Mouse (Mus musculus) layer of hippocampus, adult 8-10 months (tissue): ENCODE measurements around the gene Gm21762. TPM values are rescaled to one million over a fixed set of nuclear protein-coding genes. Genes with fewer than 3 reads are reported as not detected.
"Not testable (repeated sequence)": the region's sequence is repeated elsewhere in the genome, so short reads cannot be mapped to it uniquely, and the experiment has no call there.

Source experiments
- DNase-seq, 2 experiments: peaks; one replicate each; pipeline ENCODE4 v3.0.0; 2022; ENCODE audit warnings: low spot score in 2 of 2
- total RNA-seq, 4 experiments: library from RNA; stranded (reverse); gene quantifications; 2 replicates each; pipeline ENCODE4 v1.2.4; 2022

Gene Gm21762
- total RNA-seq, result not detected

- not testable (repeated sequence) for DNase-seq
Observed at GRCm38 (mm10) chr13:120215847-120216246, at the start of gene Gm21762. Gene Gm21762 (minus strand): TSS chr13:120215947.

GRCm38 (mm10) chr13:120262870-120263269, 47.1 kb upstream of the Gm21762 start, which contains the start of gene AF067061:
Gene AF067061 (plus strand): TSS chr13:120263114.
- not testable (repeated sequence) for DNase-seq

- not testable (repeated sequence) for DNase-seq
Observed at GRCm38 (mm10) chr13:120259718-120260117, 44.0 kb upstream of the Gm21762 start.

GRCm38 (mm10) chr13:120258817-120259658, 43.3 kb upstream of the Gm21762 start:
- not testable (repeated sequence) for DNase-seq

- DNase-seq, result not testable (repeated sequence)
Observed at GRCm38 (mm10) chr13:120251208-120251924, 35.6 kb upstream of the Gm21762 start.

- DNase-seq, result not testable (repeated sequence)
Observed at GRCm38 (mm10) chr13:120238811-120239210, 23.1 kb upstream of the Gm21762 start, which contains the start of gene Gm21731. Gene Gm21731 (plus strand): TSS chr13:120239111.

GRCm38 (mm10) chr13:120232447-120233049, 16.8 kb upstream of the Gm21762 start:
- not testable (repeated sequence) for DNase-seq

GRCm38 (mm10) chr13:120231798-120232197, 16.1 kb upstream of the Gm21762 start:
- DNase-seq, result not testable (repeated sequence)

- DNase-seq, result not testable (repeated sequence)
Observed at GRCm38 (mm10) chr13:120223012-120223659, 7.4 kb upstream of the Gm21762 start.

- not testable (repeated sequence) for DNase-seq
Observed at GRCm38 (mm10) chr13:120220922-120221321, 5.2 kb upstream of the Gm21762 start.

GRCm38 (mm10) chr13:120196189-120196821, 19.4 kb downstream of the Gm21762 start:
- DNase-seq, result not testable (repeated sequence)

- DNase-seq, result not testable (repeated sequence)
Observed at GRCm38 (mm10) chr13:120172133-120172532, 43.6 kb downstream of the Gm21762 start, which contains the start of gene Gm21818. Gene Gm21818 (plus strand): TSS chr13:120172433.

GRCm38 (mm10) chr13:120168301-120168700, 47.4 kb downstream of the Gm21762 start:
- not testable (repeated sequence) for DNase-seq

Other genes with a start within 250 kb of the Gm21762 start
- gene Gm36079, start 188.9 kb downstream of the Gm21762 start, total RNA-seq, result not detected
- not detected for gene Gm21188, start 163.8 kb downstream of the Gm21762 start, total RNA-seq
- gene Gm20767, start 75.7 kb downstream of the Gm21762 start, total RNA-seq, result not detected
- gene Gm21818, start 43.5 kb downstream of the Gm21762 start, total RNA-seq, result not detected
- not detected for gene Gm21731, start 23.2 kb upstream of the Gm21762 start, total RNA-seq
- not detected for gene AF067061, start 47.2 kb upstream of the Gm21762 start, total RNA-seq
- under 1 TPM in 1 of 4 experiments, not detected in 3; 0.52 TPM for gene BC147527, start 84.4 kb upstream of the Gm21762 start, total RNA-seq
- not detected for gene Tcstv3, start 100.9 kb upstream of the Gm21762 start, total RNA-seq